Mouse (Mus musculus) central nervous system, embryonic 14 days (tissue): Measurements from ENCODE around the gene Efna4. TPM values are rescaled to one million over a fixed set of nuclear protein-coding genes. Genes with fewer than 3 reads are reported as not detected.

Experiments used
- polyA plus RNA-seq: library from polyadenylated mRNA; depleted of rRNA; stranded (reverse); fragments of >200 nt; gene quantifications from 2 replicates; pipeline ENCODE4 v1.2.3, GENCODE M21; 2012; rRNA removed

The Efna4 gene
- polyA plus RNA-seq: 23.2 and 25.2 TPM in 2 replicates

GRCm38 (mm10) chr3:89337721-89338578 is at the start of gene Efna4:
Gene Efna4 (minus strand): TSS chr3:89338028.

GRCm38 (mm10) chr3:89365153-89365485 is 27.3 kb upstream of the Efna4 start, which contains the start of gene Dcst1:
Gene Dcst1 (minus strand): TSS chr3:89365253.

GRCm38 (mm10) chr3:89361675-89362074 is 23.8 kb upstream of the Efna4 start, which contains the start of gene Dcst2:
Gene Dcst2 (plus strand): TSS chr3:89361975.

GRCm38 (mm10) chr3:89349869-89350501 is 12.2 kb upstream of the Efna4 start, which contains the start of gene Adam15:
Gene Adam15 (minus strand): TSS chr3:89349996.

GRCm38 (mm10) chr3:89322514-89323165 is 15.2 kb downstream of the Efna4 start, which contains the start of gene Efna3:
Gene Efna3 (minus strand): TSS chr3:89322965.

Other genes with a start within 250 kb of the Efna4 start
- 108 and 121 TPM in 2 replicates for gene Rusc1, start 244.7 kb downstream of the Efna4 start, polyA plus RNA-seq
- gene Gm43738, start 236.9 kb downstream of the Efna4 start, polyA plus RNA-seq: 0.04 TPM in 1 of 2 replicates, not detected in the other
- gene Fdps, start 236.1 kb downstream of the Efna4 start, polyA plus RNA-seq: 171 and 173 TPM in 2 replicates
- gene Pklr, start 201.9 kb downstream of the Efna4 start, polyA plus RNA-seq: 0.16 and 0.20 TPM in 2 replicates
- gene Hcn3, start 177.8 kb downstream of the Efna4 start, polyA plus RNA-seq: 39.0 and 45.4 TPM in 2 replicates
- 134 and 139 TPM in 2 replicates for gene Clk2, start 173.2 kb downstream of the Efna4 start, polyA plus RNA-seq
- 126 and 132 TPM in 2 replicates for gene Scamp3, start 160.6 kb downstream of the Efna4 start, polyA plus RNA-seq
- gene Fam189b, start 154.9 kb downstream of the Efna4 start, polyA plus RNA-seq: 73.1 and 87.3 TPM in 2 replicates
- gene Gba, start 135.1 kb downstream of the Efna4 start, polyA plus RNA-seq: 51.1 and 54.2 TPM in 2 replicates
- gene Thbs3, start 122.8 kb downstream of the Efna4 start, polyA plus RNA-seq: 175 and 182 TPM in 2 replicates
- gene Mtx1, start 110.9 kb downstream of the Efna4 start, polyA plus RNA-seq: 162 and 175 TPM in 2 replicates
- 9.0 and 10.7 TPM in 2 replicates for gene Muc1, start 109.0 kb downstream of the Efna4 start, polyA plus RNA-seq
- gene Krtcap2, start 92.1 kb downstream of the Efna4 start, polyA plus RNA-seq: 101 and 102 TPM in 2 replicates
- gene Trim46, start 91.7 kb downstream of the Efna4 start, polyA plus RNA-seq: 104 and 109 TPM in 2 replicates
- 175 and 201 TPM in 2 replicates for gene Dpm3, start 78.7 kb downstream of the Efna4 start, polyA plus RNA-seq
- gene Slc50a1, start 67.5 kb downstream of the Efna4 start, polyA plus RNA-seq: 57.4 and 74.4 TPM in 2 replicates
- 12.7 and 19.2 TPM in 2 replicates for gene Efna1, start 56.9 kb downstream of the Efna4 start, polyA plus RNA-seq
- gene Efna3, start 15.1 kb downstream of the Efna4 start, polyA plus RNA-seq: 50.5 and 63.6 TPM in 2 replicates
- gene Adam15, start 12.0 kb upstream of the Efna4 start, polyA plus RNA-seq: 60.2 and 80.6 TPM in 2 replicates
- 0.31 and 0.36 TPM in 2 replicates for gene Dcst2, start 23.9 kb upstream of the Efna4 start, polyA plus RNA-seq
- gene Dcst1, start 27.2 kb upstream of the Efna4 start, polyA plus RNA-seq: 0.05 and 0.10 TPM in 2 replicates
- 2.3 and 4.1 TPM in 2 replicates for gene Zbtb7b, start 56.7 kb upstream of the Efna4 start, polyA plus RNA-seq
- gene Lenep, start 64.8 kb upstream of the Efna4 start, polyA plus RNA-seq: 4.3 and 5.9 TPM in 2 replicates
- gene Flad1, start 73.8 kb upstream of the Efna4 start, polyA plus RNA-seq: 44.4 and 51.7 TPM in 2 replicates
- gene Cks1b, start 80.4 kb upstream of the Efna4 start, polyA plus RNA-seq: 129 and 142 TPM in 2 replicates
- 28.8 and 52.2 TPM in 2 replicates for gene Shc1, start 80.4 kb upstream of the Efna4 start, polyA plus RNA-seq
- gene Pygo2, start 92.2 kb upstream of the Efna4 start, polyA plus RNA-seq: 63.1 and 63.3 TPM in 2 replicates
- 11.9 and 16.8 TPM in 2 replicates for gene Pbxip1, start 98.7 kb upstream of the Efna4 start, polyA plus RNA-seq
- 74.1 and 83.7 TPM in 2 replicates for gene Pmvk, start 116.5 kb upstream of the Efna4 start, polyA plus RNA-seq
- gene Kcnn3, start 182.1 kb upstream of the Efna4 start, polyA plus RNA-seq: 9.8 and 11.5 TPM in 2 replicates